Mouse (Mus musculus): Measurements from ENCODE around the gene Utp14a.

Utp14a gene

DNA sequence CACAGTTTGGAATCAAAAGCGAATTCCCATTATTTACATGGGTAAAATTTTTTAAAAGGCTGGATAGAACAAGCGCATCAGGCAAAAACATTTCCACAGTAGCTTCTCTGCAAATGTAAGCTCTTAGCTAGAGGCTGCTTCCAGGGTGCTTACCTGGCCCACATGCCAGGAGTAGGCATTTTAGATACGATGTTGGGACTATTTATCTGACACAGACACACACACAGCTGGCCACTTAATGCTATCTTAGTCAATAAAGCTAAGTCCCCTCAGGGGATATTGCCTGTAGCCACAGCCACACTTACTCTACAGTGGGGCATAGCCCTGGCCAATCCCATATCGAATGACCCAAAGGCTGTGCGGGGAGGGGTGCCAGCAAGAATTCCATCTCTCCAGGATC is 55.1 kb downstream of the Utp14a start:
- DNase-seq: no peak

DNA sequence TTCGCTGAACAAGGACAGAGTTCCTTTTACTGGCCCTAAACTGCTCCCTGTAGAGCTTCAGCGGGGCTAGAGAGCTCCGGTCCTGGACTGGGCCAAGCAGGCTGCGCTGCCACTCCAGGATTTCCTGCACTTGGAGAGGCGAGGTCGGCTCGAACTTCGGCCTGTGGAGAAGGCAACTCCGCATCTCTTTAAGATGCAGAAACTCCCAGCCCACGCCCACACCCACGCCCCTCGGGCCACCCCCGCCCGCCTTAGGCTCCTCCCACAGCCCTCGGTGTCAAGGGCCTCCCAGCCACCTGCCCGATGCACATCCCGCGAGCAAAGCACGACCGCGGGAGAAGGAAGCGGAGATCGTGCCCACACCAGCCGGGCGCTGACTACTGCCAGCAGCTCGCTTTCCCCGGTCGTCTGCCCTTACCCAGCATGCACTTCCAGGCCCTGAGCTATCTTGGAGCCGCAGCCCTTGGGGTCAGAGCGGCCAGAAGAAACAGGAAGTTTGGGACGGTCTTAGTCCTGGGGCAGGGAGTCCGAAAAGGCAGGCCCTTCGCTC is 57.9 kb downstream of the Utp14a start:
- peak; percentile 86 to 89 for DNase-seq

DNA sequence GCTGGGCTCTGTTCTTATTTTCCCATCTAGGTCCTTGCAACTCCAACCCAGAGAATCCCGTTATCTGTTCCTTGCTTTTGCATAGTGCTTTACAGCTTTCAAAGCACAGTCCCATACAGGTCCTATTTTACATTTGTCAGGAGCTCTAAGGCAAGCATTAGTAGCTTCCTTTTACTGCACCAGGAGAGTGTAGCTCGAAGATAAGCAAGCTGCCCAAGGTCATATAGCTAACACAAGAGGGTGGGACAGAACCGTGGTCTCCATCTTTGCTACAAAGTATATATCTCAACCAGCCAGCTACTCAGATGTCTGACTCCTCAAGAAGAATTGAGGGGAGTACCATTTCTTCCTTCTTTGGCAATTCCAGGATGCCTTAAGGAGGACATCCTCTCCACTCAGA is 60.8 kb downstream of the Utp14a start:
- no peak for DNase-seq

DNA sequence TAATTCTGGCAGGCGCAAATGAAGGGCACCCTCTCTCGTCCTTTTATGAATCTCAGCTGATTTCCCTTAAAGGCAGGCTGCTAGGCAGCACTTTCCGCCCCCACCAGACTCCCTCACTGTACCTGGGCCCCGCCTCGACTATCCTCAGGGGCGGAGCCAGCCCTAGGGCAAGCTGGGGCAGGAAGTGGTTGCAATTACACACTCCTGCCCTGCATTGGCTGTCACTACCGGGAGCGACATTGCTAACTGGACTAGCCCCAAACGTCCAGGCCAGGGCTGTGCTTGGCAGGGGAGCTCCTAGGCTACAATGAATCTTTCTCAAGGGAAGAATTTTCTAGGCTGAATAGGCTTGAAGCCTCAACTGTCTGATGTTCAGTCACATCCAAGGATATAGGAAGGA is 61.5 kb downstream of the Utp14a start:
- DNase-seq: peak; percentile 5 to 37
